Mouse (Mus musculus) v-Abl transformed pro-B cells (cell line): ENCODE measurements around the gene Cenpx.

Experiments used
- in situ Hi-C, 2 experiments: fragments of 400-800 bp; cut with MboI; formaldehyde crosslinking; loops; one replicate each; pipeline ENCODE4 v1.15.1; 2025; ENCODE audit not compliant: unreplicated experiment in 2 of 2

Cenpx gene

DNA sequence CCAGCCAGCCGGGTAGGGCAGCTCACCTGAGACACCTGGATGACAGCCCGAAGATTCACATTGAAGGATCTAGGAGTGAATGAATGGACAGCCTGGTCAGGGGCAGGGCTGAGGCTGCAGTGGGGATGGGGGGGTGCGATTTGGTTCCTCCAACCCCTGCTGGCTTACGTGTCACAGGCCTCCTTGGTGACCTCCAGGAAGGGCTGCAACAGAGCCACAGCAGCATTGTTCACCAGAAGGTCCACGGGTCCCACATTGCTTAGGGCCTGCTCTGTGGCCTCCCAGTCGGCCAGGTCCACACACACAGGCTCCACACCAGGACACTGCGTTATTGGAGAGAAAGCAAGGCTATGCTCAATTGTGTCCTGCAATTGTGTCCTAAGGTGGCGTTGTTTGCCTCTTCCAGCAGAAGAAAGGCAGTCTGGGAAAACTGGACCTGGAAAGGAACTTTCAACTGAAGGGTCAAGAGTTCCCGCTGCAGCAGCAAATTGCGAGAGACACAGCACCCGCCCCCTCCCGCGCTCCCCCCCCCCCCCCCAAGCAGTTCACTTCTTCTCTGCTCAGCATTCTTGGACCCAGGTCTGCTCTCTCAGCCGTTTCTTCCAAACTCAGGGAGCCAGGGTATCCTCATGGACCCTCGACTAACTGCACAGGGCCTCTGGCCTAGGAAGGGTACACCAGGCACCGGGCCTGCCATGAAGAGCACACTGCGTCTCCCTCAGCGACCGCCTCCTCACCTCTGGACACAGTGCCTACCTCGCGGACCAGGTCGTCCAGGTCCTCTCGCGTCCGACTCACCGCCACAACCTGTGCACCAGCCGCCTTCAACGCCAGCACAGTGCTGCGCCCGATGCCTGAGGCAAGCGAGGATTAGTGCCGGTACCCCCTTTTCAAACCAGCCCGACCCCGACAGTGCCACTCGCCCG lies 13.0 kb upstream of the Cenpx start:
- in situ Hi-C loops: loop anchor here (5.0 to 10.0 kb wide), 2 partner anchors 46 to 78 kb away; no protein-coding TSS in a partner anchor

DNA sequence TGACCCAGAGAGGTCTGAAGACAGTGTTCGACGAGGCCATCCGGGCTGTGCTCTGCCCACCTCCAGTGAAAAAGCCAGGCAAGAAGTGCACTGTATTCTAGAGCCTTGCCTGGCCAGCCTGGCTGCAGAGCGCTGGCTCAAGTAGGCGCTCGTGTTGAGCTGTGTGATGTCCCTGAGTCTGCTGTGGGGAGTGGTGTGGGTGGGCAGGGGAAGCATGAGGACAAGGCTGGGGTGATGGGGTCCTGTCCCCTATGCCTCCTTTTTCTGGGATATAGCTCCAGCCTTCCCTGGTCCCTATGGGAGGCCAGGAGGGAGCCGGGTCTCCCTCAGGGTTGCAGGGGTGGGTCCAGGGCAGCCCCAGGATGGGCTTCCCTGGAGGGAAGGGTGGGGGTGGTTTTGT lies 10.0 kb upstream of the Cenpx start:
- in situ Hi-C loops: loop anchor here (5.0 to 10.0 kb wide), 5 partner anchors 54 to 319 kb away; partner anchors contain the start of gene Cd7 (in 1 of the 2)

DNA sequence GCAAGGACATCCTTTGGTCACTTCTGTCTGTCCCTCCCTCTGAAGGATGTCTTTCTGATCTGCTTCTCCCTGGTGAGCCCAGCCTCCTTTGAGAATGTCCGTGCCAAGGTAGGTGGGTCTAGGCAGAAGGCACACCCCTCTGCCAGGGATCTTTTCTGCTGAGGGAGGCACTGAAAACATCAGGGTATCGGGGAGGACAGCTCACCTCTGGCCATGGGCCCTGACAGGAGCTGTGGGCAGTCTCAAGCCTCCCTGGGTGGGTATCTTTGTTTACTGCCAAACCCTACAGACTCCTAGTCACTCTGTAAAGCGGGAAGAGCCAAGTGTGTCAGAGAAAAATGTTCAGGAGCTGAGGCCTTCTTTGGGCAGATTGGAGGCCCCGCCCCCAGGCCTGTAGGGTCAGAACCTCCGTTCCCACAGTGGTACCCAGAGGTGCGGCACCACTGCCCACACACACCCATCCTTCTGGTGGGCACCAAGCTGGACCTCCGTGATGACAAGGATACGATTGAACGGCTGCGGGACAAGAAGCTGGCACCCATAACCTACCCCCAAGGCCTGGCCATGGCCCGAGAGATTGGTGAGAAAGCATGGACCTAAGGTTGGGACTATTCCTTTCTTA lies 9.3 kb upstream of the Cenpx start:
- in situ Hi-C loops: loop anchor here (5.0 to 10.0 kb wide), 5 partner anchors 54 to 319 kb away; partner anchors contain the start of gene Cd7 (in 1 of the 2)

DNA sequence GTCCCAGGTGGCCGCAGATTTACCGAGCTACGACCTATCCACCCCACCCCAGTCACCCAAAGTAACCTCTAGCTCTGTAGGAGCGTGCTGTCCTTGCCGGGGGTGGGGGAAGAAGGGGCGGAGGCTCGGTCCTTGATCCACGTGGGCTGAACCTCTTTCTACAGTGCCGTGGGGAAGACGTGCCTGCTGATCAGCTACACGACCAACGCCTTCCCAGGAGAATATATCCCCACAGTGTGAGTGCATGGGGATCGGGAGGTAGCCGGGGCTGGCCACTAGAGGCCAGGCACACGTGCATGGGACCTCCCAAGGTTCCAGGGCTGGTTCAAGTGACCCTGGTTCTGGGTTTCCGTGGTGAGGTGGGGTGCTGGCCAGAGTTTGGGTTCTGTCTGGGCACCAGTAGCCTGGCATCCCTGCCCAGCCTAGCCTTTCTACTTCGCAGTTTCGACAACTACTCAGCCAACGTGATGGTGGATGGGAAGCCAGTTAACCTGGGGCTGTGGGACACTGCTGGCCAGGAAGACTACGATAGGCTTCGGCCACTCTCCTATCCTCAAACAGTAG lies 8.6 kb upstream of the Cenpx start:
- in situ Hi-C loops: loop anchor here (5.0 to 10.0 kb wide), 5 partner anchors 55 to 320 kb away; partner anchors contain the start of gene Cd7 (in 1 of the 2)

DNA sequence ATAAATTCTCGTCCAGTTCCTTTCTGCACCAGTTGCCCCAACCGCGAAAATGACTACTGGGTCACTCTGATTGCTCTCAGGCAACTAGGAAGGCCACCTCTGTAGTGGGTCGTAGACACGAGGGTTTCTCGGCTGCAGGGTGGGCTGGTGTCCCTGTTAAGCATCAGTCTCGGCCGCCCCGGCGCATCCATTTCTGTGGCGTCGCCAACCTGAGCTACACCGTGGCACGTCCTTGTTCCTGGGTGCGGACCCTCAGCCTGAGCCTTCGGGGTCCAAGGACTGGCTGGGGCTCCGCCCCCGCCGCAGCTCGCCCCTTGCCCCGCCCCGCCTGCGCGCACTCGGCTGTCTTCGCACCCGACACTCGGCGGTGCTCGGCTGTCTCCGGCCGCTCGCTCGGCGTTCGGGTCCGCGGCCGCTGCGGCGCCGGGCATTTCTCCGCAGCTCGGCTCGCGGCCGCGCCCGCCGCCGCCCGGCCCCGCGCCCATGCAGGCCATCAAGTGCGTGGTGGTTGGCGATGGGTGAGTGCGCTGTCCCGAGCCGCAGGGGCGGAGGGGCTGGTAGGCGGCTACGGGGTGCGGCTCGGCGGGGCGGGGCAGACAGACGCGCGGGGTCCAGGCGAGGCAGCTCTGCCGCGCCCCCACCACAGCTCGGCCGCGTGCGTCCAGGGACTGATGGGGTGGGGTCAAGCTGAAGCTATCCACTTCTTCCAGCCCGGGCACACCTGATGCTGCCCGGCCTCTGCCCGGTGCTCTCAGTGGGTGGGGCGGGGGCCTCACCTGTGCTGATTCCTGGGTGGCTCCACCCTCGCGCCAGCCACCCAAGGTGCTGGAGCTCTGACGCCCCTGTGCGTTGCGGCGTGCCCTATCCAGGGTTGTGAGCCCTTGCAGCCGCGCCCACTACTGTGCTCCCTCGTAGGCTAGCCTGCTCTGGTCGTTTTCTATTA lies 7.9 kb upstream of the Cenpx start, which contains the start of gene Rac3:
Gene Rac3 (plus strand): TSS at position 347 of the 943 bp plus-strand sequence.
- in situ Hi-C loops: loop anchor here (5.0 to 10.0 kb wide), 5 partner anchors 56 to 321 kb away; partner anchors contain the start of gene Cd7 (in 1 of the 2)

DNA sequence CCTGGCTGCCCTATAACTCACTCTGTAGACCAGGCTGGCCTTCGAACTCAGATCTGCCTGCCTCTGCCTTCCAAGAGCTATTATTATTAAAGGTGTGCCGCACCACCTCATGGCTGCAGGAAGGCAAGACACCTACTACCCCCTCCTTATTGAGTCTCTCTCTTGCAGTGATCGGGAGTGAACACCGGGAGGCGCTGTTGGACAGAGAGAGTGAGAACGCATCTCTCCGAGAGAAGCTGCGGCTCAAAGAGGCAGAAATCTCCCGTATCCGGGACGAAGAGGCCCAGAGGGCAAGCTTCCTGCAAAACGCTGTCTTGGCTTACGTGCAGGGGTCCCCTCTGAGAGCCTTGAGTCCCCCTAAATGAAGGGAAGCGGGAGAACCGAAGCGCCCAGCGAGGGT lies 6.9 kb upstream of the Cenpx start:
- in situ Hi-C loops: loop anchor here (5.0 to 10.0 kb wide), 5 partner anchors 57 to 322 kb away; partner anchors contain the start of gene Cd7 (in 1 of the 2)

DNA sequence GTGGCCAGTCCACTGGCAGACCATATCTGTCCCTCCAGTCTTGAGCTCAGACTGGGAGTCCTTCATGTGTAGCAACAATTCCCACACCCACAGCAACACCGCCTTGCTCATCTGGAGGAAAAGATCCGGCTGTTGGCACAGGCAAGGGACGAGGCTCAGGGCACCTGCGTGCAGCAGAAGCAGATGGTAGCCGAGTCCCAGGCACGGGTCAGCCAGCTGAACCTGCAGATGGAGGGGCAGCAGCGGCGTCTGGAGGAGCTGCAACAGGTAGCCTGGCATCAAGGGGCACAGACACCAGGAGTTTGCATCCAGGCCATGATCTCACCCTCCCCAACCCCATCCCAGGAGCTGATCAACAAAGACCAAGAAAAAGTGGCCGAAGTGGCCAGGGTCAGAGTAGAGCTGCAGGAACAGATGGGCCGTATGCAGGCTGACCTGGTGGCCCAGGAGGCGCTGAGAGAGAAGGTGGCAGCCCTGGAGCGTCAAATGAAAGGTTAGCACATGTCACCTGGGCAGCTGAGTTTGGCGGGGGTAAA lies 6.4 kb upstream of the Cenpx start:
- in situ Hi-C loops: loop anchor here (5.0 to 10.0 kb wide), 7 partner anchors 57 to 322 kb away; partner anchors contain the start of gene Cd7 (in 1 of the 2)

DNA sequence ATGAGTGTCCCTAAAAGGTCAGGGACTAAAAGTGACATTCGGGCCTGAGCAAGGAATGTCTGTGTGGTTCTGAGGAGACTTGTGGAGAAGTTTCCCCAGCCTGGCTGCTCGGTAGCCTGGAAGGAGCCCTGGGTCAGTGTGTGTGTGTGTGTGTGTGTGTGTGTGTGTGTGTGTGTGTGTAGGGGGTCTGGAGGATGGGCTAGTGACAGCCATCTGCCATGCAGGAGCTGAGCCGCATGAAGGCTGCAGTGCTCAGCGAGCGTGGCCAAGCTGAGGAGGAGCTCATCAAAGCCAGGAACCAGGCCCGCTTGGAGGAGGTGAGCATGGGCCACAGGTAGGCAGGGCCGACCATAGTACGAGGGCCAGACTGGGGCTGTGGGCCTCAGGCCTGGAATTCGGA lies 5.7 kb upstream of the Cenpx start:
- in situ Hi-C loops: loop anchor here (10.0 kb wide), 2 partner anchors 204 to 214 kb away; no protein-coding TSS in a partner anchor

DNA sequence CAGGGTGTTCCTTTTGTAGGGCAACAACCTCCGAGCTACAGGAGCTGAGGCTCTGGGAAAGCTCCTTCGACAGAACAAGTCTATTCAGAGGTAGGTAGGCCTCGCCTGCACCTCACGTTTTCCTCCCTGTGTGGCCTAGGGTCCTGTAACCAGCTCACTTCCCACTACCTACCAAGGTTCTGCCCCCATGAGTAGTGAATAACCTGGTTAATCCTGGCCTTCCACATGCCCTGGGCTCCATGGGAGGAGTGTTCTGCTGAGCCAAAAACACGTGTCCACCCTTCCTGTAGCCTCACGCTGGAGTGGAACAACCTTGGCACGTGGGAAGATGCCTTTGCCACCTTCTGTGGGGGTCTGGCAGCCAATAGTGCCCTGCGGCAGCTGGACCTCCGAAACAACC lies 1.6 kb upstream of the Cenpx start:
- in situ Hi-C loops: loop anchor here (10.0 kb wide), 2 partner anchors 200 to 210 kb away; no protein-coding TSS in a partner anchor

DNA sequence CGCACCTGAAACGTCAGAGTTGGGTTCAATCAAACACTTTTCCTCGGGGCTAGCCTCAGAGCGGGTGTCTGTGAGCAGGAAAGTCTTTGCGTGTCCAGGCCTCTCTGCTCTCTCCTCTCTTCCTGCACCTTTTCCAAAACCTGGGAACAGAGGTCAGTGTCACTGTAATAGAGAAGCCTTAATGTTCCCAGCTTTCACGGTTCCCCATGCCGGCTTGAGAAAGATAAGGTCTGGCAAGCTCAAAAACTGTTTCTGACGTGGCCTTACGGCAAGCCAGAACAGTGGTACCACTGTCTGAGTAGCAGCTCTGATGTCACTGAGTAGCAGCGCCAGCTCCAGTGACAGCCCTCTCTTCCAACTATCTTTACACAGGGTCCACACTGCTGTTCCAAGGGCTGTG lies 1.0 kb upstream of the Cenpx start:
- in situ Hi-C loops: loop anchor here (5.0 to 10.0 kb wide), 6 partner anchors 42 to 227 kb away; partner anchors contain the start of gene Aspscr1 (in 1 of the 2)

DNA sequence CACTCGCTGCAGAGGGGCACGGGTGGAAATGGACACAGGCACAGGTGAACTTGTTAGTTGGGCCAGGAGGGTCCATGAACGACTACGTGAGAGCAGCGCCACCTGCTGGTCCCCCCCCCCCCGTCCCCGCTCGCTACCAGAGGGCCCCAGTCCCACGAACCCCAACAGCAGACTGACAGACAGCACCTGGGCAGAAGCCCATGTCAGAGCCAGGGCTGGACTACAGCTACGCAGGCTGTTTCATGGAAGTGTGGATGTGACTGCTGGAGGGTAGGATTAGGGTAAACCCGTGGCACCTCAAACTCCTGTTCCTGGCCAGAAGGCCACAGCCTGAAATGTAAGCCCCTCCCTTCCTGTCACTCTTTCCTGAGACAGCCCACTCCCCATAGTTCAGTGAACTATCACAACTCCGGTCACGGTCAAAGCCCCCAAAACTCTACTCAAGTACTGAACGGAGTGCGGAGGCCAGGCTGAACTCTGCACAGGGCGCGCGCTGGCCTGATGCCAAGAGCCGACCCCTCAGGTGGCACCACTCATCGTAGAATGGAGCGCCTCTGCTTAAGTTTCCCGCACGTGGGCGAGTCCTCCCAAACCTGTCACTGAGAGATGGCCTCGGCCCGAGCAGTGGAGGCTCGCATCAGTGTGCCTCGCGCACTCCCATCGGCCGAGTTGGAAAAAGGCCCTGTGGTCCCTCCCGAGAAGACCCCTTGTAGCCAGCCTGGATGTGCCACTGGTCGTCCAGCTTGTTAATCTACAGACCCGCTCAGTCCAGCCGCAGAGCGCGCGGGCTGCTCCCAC lies 568 bp downstream of the Cenpx start:
- in situ Hi-C loops: loop anchor here (5.0 to 10.0 kb wide), 6 partner anchors 41 to 226 kb away; partner anchors contain the start of gene Aspscr1 (in 1 of the 2)

DNA sequence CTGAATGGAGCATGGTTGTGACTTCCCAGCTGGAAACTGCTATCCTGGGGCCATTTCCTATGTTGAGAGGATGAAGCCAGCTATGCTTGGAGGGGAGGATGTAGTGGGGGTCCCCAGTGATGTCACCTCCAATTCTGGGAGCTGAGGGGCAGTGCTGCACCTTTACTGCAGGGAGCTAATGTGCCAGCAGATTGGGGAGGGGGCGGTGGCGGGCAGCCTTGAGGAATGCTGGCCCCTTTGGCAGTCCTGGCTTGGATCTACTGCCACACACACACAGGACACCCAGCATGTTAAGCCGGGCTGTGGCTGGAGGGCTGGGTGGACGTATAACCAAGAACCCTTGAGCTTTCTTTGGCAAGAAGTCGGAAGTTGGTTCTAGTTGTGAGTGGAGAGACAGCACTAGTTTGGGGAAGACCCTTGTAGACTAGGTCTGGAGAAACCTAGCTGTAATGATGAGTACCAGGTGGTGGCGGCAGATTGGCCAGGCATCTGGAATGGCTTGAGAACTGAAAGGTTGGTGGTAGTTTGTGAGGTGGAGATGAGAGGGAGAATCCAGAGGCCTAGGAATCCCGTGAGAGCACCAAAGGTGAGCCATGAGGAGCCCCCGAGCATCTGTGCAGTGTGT lies 1.4 kb downstream of the Cenpx start:
- in situ Hi-C loops: loop anchor here (5.0 to 10.0 kb wide), 6 partner anchors 40 to 225 kb away; partner anchors contain the start of gene Aspscr1 (in 1 of the 2)

DNA sequence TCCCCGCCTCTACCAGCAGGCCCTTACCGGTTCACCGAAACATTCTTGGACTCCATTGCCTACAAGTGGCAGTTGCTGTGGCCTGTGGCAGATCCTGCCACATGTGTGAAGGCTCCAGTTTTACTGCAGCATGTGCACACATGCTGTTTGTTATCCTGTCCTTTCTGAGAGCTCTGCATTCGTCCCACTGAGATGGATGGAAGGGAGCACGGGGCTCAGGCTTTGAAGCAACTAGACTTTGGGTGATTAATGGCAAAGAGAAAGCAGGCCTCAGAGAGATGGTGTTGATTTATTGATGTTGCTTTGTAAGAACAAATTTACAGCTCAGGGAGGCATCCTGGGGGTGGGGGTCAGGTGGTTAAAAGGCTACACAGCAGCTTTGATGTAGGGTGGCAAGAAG lies 2.9 kb downstream of the Cenpx start:
- in situ Hi-C loops: loop anchor here (5.0 to 10.0 kb wide), 6 partner anchors 38 to 223 kb away; partner anchors contain the start of gene Aspscr1 (in 1 of the 2)

DNA sequence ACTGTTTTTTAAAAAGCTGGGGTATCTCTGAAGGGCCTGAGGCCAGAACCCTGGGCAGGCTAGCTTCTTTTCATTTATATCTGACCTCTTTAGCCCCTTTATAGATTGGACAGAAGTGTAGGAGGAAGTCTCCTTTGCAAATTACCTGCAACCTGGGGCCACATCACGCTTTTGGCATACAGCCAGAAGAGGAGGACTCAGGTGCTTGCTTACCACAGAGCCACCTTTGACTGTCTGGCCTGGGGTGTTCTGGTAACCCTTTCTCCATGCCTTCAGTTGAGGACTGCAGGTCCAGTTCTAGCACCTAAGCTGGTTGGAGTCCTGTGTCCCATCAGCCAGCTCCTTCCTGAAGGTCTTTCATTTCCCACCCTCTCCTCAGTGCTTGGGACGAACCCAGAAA lies 4.0 kb downstream of the Cenpx start:
- in situ Hi-C loops: no loop called here

DNA sequence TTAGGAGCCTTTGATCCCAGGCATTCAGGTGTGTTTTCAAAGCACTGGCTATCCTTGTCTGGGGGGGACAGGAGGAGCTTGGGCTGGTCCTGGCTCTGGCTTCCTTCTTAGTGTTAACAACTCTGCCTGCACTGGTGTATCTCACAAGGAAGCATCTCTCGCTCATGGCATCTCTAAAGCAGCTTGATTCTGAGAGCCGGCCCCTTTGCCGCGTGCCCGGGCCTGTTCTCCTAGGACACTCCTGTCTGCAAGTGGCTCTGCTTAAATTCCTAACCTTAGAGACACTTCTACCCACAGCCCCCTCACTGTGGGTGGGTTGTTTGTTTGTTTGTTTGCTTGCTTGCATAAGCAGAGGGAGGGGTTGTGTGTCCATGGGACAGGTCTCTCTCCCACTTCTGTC lies 5.6 kb downstream of the Cenpx start:
- in situ Hi-C loops: no loop called here

DNA sequence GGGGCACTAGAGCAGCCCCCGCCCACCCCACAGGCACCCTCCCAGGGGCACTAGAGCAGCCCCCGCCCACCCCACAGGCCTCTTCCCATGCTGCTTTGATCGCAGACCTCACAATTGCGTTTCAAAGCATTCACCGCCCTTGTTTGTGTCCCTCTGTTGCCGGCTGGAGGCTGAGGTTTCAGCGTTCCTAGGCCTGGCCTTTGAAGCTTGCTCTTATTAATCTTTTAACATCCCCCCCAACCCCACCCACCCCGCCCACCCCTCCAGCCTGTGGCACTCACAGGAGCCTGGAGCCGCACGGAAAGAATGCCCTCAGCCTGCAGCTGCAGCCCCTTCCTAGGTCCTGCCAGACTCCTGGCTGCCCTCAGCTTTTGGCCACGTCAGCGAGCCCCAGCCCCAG lies 6.3 kb downstream of the Cenpx start:
- in situ Hi-C loops: no loop called here

DNA sequence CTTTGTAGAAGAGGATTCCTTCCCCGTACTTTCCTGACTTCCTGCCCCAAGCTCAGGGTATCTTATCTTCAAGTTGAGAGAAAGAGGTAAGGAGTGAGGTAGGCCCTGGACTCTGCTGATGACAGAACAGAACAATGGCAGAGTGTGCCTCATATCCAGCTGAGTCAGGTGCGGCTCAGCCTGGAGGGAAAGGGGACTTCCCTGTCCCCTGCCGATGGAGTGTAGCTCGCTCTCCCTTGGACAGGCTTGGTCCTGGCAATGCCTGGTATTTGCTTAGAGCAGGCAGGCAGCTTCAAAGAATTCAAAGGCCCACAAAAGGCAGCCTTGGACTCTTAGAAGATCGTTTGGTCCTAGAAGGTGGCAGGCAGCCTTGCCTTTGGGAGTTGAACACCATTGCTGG lies 7.4 kb downstream of the Cenpx start:
- in situ Hi-C loops: no loop called here
